11 mouse cellular contexts compared by ENCODE assay signal in the genomic region with DNA sequence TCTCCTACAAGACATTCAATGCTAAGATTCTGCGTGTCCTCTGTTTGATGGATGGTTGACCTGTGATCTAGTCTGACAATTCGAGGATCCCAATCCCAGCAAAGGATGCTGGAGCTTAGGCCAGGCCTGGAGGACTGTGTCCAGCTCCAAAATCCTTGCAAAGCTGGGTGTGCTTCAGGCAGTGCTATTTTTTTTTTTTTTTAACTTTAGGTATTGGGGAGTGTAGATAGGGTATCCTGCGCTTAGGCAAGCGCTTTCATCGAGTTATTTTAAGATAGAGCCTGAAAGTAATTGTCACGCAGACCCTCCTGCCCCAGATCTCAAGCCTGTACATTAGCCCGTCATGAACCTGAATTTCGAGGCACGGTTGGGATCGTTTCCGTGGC. TPM values are rescaled to one million over a fixed set of nuclear protein-coding genes. Genes with fewer than 3 reads are reported as not detected.
A peak's percentile ranks its signal among the peaks of the same experiment; 100 is the strongest.
DNase-seq lines count a peak whose midpoint lies in the region; ATAC-seq and TF ChIP-seq lines count a peak whose summit lies in the region.
"Had no signal": no experiment of that assay in that cellular context is flagged by ENCODE, and none has a peak within 500 bp of the region (broad histone marks: within the 10 kb centered on the region; RNA-seq: fewer than 3 reads in every experiment).

No protein-coding gene starts in this region.

- DNase-seq in heart, postnatal 25 days (ENCODE audit: low spot score): no peak
- no peak for DNase-seq in midbrain, embryonic 11.5 days (ENCODE audit: low spot score, missing footprints)
- DNase-seq in urinary bladder, adult 18-20 months (ENCODE audit: low spot score in 2 of 2): no peak
- DNase-seq in thymus, postnatal 0 days (ENCODE audit: low spot score): no peak
- no peak for DNase-seq in left cerebral cortex, adult 11 months (ENCODE audit: low spot score)

- peak overlapping the region; percentile 46 for H3K4me3 ChIP-seq in heart, embryonic 15.5 days
- 0 out of 2 replicates have a peak overlapping the region, but pooled peaks have one; percentile 34 for H3K4me3 ChIP-seq in bone marrow macrophage, adult 2 months (ENCODE audit: insufficient read depth, low read length)
- H3K4me3 ChIP-seq in hindbrain, embryonic 13.5 days: peak overlapping the region; percentile 50
- peak overlapping the region; percentile 32; the same call in 1 of the 2 replicates for H3K4me3 ChIP-seq in midbrain, embryonic 11.5 days (ENCODE audit: low read depth, low read length)

- no peak overlapping the region for H3K27ac ChIP-seq in heart, embryonic 15.5 days
- H3K27ac ChIP-seq in bone marrow macrophage, adult 2 months (ENCODE audit: insufficient read depth, low read depth, low read length): no peak overlapping the region
- no peak overlapping the region for H3K27ac ChIP-seq in hindbrain, embryonic 13.5 days
- no peak overlapping the region for H3K27ac ChIP-seq in midbrain, embryonic 11.5 days (ENCODE audit: low read depth, low read length)

- TF ChIP-seq CTCF in bone marrow macrophage, adult 2 months (IDR thresholded peaks at IDR 0.05; ENCODE audit: low read depth, low read length): no peak

- no peak for ATAC-seq in heart, embryonic 15.5 days (replicated peaks; ENCODE audit: insufficient number of reproducible peaks, insufficient read depth, low FRiP score, low read depth)
- ATAC-seq in hindbrain, embryonic 13.5 days (ENCODE audit: low FRiP score): no peak; the same call in 1 of the 2 replicates
- no peak for ATAC-seq in midbrain, embryonic 11.5 days (ENCODE audit: low FRiP score)

- TF ChIP-seq POLR2A in bone marrow macrophage, adult 2 months (IDR thresholded peaks at IDR 0.05; ENCODE audit: borderline replicate concordance, low read depth, low read length): no peak

- intact Hi-C loops in heart, postnatal 25 days (cut with DNase I): no loop called here

- no peak overlapping the region for H3K9ac ChIP-seq in heart, embryonic 15.5 days
- no peak overlapping the region for H3K9ac ChIP-seq in hindbrain, embryonic 13.5 days
- H3K9ac ChIP-seq in midbrain, embryonic 11.5 days (ENCODE audit: low read length): no peak overlapping the region

- H3K36me3 ChIP-seq in heart, embryonic 15.5 days: no peaks in the 10 kb centered on the region
- no peaks in the 10 kb centered on the region for H3K36me3 ChIP-seq in hindbrain, embryonic 13.5 days
- no peaks in the 10 kb centered on the region for H3K36me3 ChIP-seq in midbrain, embryonic 11.5 days (ENCODE audit: control insufficient read depth, insufficient read depth, low read length)

- peak overlapping the region; percentile 75 for H3K4me2 ChIP-seq in heart, embryonic 15.5 days
- H3K4me2 ChIP-seq in hindbrain, embryonic 13.5 days: peak overlapping the region; percentile 66
- no peak overlapping the region; the same call in 1 of the 2 replicates for H3K4me2 ChIP-seq in midbrain, embryonic 11.5 days

- no peaks in the 10 kb centered on the region for H3K9me3 ChIP-seq in heart, embryonic 15.5 days (replicated peaks)
- H3K9me3 ChIP-seq in hindbrain, embryonic 13.5 days: no peaks in the 10 kb centered on the region
- H3K9me3 ChIP-seq in midbrain, embryonic 11.5 days (ENCODE audit: control insufficient read depth, low read length): no peaks in the 10 kb centered on the region

- H3K27me3 ChIP-seq in heart, embryonic 15.5 days: peaks cover 66% of the 10 kb centered on the region
- peaks cover 81% of the 10 kb centered on the region for H3K27me3 ChIP-seq in hindbrain, embryonic 13.5 days
- H3K27me3 ChIP-seq in midbrain, embryonic 11.5 days (ENCODE audit: control insufficient read depth, insufficient read depth, low read length): peaks cover 41% of the 10 kb centered on the region

- H3K4me1 ChIP-seq in heart, embryonic 15.5 days (replicated peaks): peaks cover 10% of the 10 kb centered on the region
- no peaks in the 10 kb centered on the region for H3K4me1 ChIP-seq in bone marrow macrophage, adult 2 months (ENCODE audit: control insufficient read depth, insufficient read depth, low read length)
- peaks cover 11% of the 10 kb centered on the region for H3K4me1 ChIP-seq in hindbrain, embryonic 13.5 days (replicated peaks)
- H3K4me1 ChIP-seq in midbrain, embryonic 11.5 days (ENCODE audit: control insufficient read depth, insufficient read depth, low read length): no peaks in the 10 kb centered on the region

- 29% methylated on average over 11 of the region's 11 CpGs for WGBS in heart, embryonic 15.5 days
- WGBS in hindbrain, embryonic 13.5 days: 30% methylated on average over 11 of the region's 11 CpGs
- WGBS in midbrain, embryonic 11.5 days: 35% methylated on average over 11 of the region's 11 CpGs

RNA-seq across cellular contexts. Expression of a gene that starts 0.3 kb away (rescaled TPM):
- polyA plus RNA-seq in heart, embryonic 15.5 days (2015; fragmentation: Nextera tagmentation; extraction: Ambion mirVana): 0.09 TPM in 1 of 2 replicates, not detected in the other
- total RNA-seq in heart, postnatal 25 days (2021): not detected
- 0.25 TPM in 1 of 2 replicates, not detected in the other for polyA plus RNA-seq in bone marrow macrophage, adult 2 months (2012; ENCODE audit: insufficient read depth, insufficient read length, missing spikeins)
- polyA plus RNA-seq in hindbrain, embryonic 13.5 days (2015; fragmentation: Nextera tagmentation; extraction: Ambion mirVana): 0.28 and 0.31 TPM in 2 replicates
- polyA plus RNA-seq in midbrain, embryonic 11.5 days (2014; fragmentation: Nextera tagmentation; extraction: Ambion mirVana): 0.11 and 0.56 TPM in 2 replicates
- polyA plus RNA-seq in thymus, postnatal 0 days (2015; fragmentation: Nextera tagmentation; extraction: Ambion mirVana): 0.23 TPM in 2 replicates
- total RNA-seq: megakaryocyte-erythroid progenitor cell, adult 5-6 weeks had no signal
- polyA plus RNA-seq: C2C12 had no signal

RNA-seq across cellular contexts. Expression of a gene that starts 16.7 kb away (rescaled TPM):
- polyA plus RNA-seq in heart, embryonic 15.5 days (2015; fragmentation: Nextera tagmentation; extraction: Ambion mirVana): 0.36 and 0.53 TPM in 2 replicates
- total RNA-seq in heart, postnatal 25 days (2021): not detected
- polyA plus RNA-seq in bone marrow macrophage, adult 2 months (2012; ENCODE audit: insufficient read depth, insufficient read length, missing spikeins): not detected in 2 replicates
- 5.5 and 7.9 TPM in 2 replicates for polyA plus RNA-seq in hindbrain, embryonic 13.5 days (2015; fragmentation: Nextera tagmentation; extraction: Ambion mirVana)
- 1.4 and 1.8 TPM in 2 replicates for polyA plus RNA-seq in midbrain, embryonic 11.5 days (2014; fragmentation: Nextera tagmentation; extraction: Ambion mirVana)
- polyA plus RNA-seq in thymus, postnatal 0 days (2015; fragmentation: Nextera tagmentation; extraction: Ambion mirVana): 1.6 and 1.8 TPM in 2 replicates
- total RNA-seq: megakaryocyte-erythroid progenitor cell, adult 5-6 weeks had no signal

RNA-seq across cellular contexts. Expression of a gene that starts 27.3 kb away (rescaled TPM):
- not detected in 2 replicates for polyA plus RNA-seq in heart, embryonic 15.5 days (2015; fragmentation: Nextera tagmentation; extraction: Ambion mirVana)
- total RNA-seq in heart, postnatal 25 days (2021): not detected
- polyA plus RNA-seq in bone marrow macrophage, adult 2 months (2012; ENCODE audit: insufficient read depth, insufficient read length, missing spikeins): not detected in 2 replicates
- 2.4 and 3.1 TPM in 2 replicates for polyA plus RNA-seq in hindbrain, embryonic 13.5 days (2015; fragmentation: Nextera tagmentation; extraction: Ambion mirVana)
- 0.25 and 0.76 TPM in 2 replicates for polyA plus RNA-seq in midbrain, embryonic 11.5 days (2014; fragmentation: Nextera tagmentation; extraction: Ambion mirVana)
- polyA plus RNA-seq in thymus, postnatal 0 days (2015; fragmentation: Nextera tagmentation; extraction: Ambion mirVana): 0.58 and 1.0 TPM in 2 replicates
- total RNA-seq: megakaryocyte-erythroid progenitor cell, adult 5-6 weeks had no signal
- polyA plus RNA-seq: cortical plate, adult 2 months had no signal

RNA-seq across cellular contexts. Expression of a gene that starts 39.6 kb away (rescaled TPM):
- polyA plus RNA-seq in heart, embryonic 15.5 days (2015; fragmentation: Nextera tagmentation; extraction: Ambion mirVana): 0.63 TPM in 1 of 2 replicates, not detected in the other
- 1 to 10 TPM in 1 of 2 experiments, under 1 TPM in 1; 0.45 to 1.2 TPM for total RNA-seq in heart, postnatal 25 days (2021)
- polyA plus RNA-seq in bone marrow macrophage, adult 2 months (2012; ENCODE audit: insufficient read depth, insufficient read length, missing spikeins): not detected in 2 replicates
- polyA plus RNA-seq in hindbrain, embryonic 13.5 days (2015; fragmentation: Nextera tagmentation; extraction: Ambion mirVana): not detected in 2 replicates
- not detected in 2 replicates for polyA plus RNA-seq in midbrain, embryonic 11.5 days (2014; fragmentation: Nextera tagmentation; extraction: Ambion mirVana)
- 6.3 and 6.4 TPM in 2 replicates for polyA plus RNA-seq in thymus, postnatal 0 days (2015; fragmentation: Nextera tagmentation; extraction: Ambion mirVana)
- total RNA-seq: megakaryocyte-erythroid progenitor cell, adult 5-6 weeks had no signal

RNA-seq across cellular contexts. Expression of a gene that starts 47.8 kb away (rescaled TPM):
- polyA plus RNA-seq in heart, embryonic 15.5 days (2015; fragmentation: Nextera tagmentation; extraction: Ambion mirVana): 0.97 and 1.4 TPM in 2 replicates
- total RNA-seq in heart, postnatal 25 days (2021): under 1 TPM; 0.45 to 0.55 TPM
- 8.0 and 9.9 TPM in 2 replicates for polyA plus RNA-seq in bone marrow macrophage, adult 2 months (2012; ENCODE audit: insufficient read depth, insufficient read length, missing spikeins)
- 0.71 and 0.74 TPM in 2 replicates for polyA plus RNA-seq in hindbrain, embryonic 13.5 days (2015; fragmentation: Nextera tagmentation; extraction: Ambion mirVana)
- polyA plus RNA-seq in midbrain, embryonic 11.5 days (2014; fragmentation: Nextera tagmentation; extraction: Ambion mirVana): 0.51 and 0.63 TPM in 2 replicates
- polyA plus RNA-seq in thymus, postnatal 0 days (2015; fragmentation: Nextera tagmentation; extraction: Ambion mirVana): 2.6 and 3.0 TPM in 2 replicates
